Mouse (Mus musculus) layer of hippocampus, adult 11-12 months (tissue): ENCODE results near the gene Elobl.
"Not testable (repeated sequence)": the region's sequence is repeated elsewhere in the genome, so short reads cannot be mapped to it uniquely, and the experiment has no call there.

Experiments
- DNase-seq: peaks from one replicate; pipeline ENCODE4 v3.0.0; 2022; ENCODE audit warnings: low spot score

Elobl gene

GRCm38 (mm10) chr11:88966881-88967361 lies at the start of gene Elobl:
TSS of gene Elobl (minus strand) at chr11:88966931.
- DNase-seq: no peak

- no peak for DNase-seq
Observed at GRCm38 (mm10) chr11:89012241-89012640, 45.5 kb upstream of the Elobl start.

GRCm38 (mm10) chr11:89009496-89009895 lies 42.8 kb upstream of the Elobl start:
- DNase-seq: no peak

GRCm38 (mm10) chr11:89009066-89009465 lies 42.3 kb upstream of the Elobl start:
- no peak for DNase-seq

GRCm38 (mm10) chr11:89007582-89007981 lies 40.9 kb upstream of the Elobl start:
- no peak for DNase-seq

GRCm38 (mm10) chr11:89006404-89006803 lies 39.7 kb upstream of the Elobl start:
- DNase-seq: no peak

- no peak for DNase-seq
Observed at GRCm38 (mm10) chr11:89005473-89005872, 38.7 kb upstream of the Elobl start.

GRCm38 (mm10) chr11:89003726-89004125 lies 37.0 kb upstream of the Elobl start:
- DNase-seq: no peak

- DNase-seq: no peak
Observed at GRCm38 (mm10) chr11:89003078-89003477, 36.3 kb upstream of the Elobl start.

- DNase-seq: no peak
Observed at GRCm38 (mm10) chr11:89002621-89003020, 35.9 kb upstream of the Elobl start.

GRCm38 (mm10) chr11:89002068-89002467 lies 35.3 kb upstream of the Elobl start:
- DNase-seq: no peak

- no peak for DNase-seq
Observed at GRCm38 (mm10) chr11:89001569-89001968, 34.8 kb upstream of the Elobl start.

GRCm38 (mm10) chr11:89000527-89000819 lies 33.7 kb upstream of the Elobl start:
- DNase-seq: no peak

- no peak for DNase-seq
Observed at GRCm38 (mm10) chr11:88999723-89000526, 33.2 kb upstream of the Elobl start.

GRCm38 (mm10) chr11:88998974-88999722 lies 32.4 kb upstream of the Elobl start, which contains the start of gene Trim25:
TSS of gene Trim25 (plus strand) at chr11:88999376.
- DNase-seq: peak; percentile 75

GRCm38 (mm10) chr11:88998406-88998805 lies 31.7 kb upstream of the Elobl start:
- DNase-seq: no peak

GRCm38 (mm10) chr11:88997343-88997742 lies 30.6 kb upstream of the Elobl start:
- DNase-seq: not testable (repeated sequence)

- no peak for DNase-seq
Observed at GRCm38 (mm10) chr11:88996427-88996826, 29.7 kb upstream of the Elobl start.

- no peak for DNase-seq
Observed at GRCm38 (mm10) chr11:88995616-88996015, 28.9 kb upstream of the Elobl start.

GRCm38 (mm10) chr11:88994492-88994891 lies 27.8 kb upstream of the Elobl start:
- no peak for DNase-seq

GRCm38 (mm10) chr11:88993625-88994024 lies 26.9 kb upstream of the Elobl start:
- DNase-seq: peak; percentile 53

GRCm38 (mm10) chr11:88993186-88993585 lies 26.5 kb upstream of the Elobl start:
- no peak for DNase-seq

- no peak for DNase-seq
Observed at GRCm38 (mm10) chr11:88989530-88989929, 22.8 kb upstream of the Elobl start.
